Mouse (Mus musculus) neural tube, embryonic 11.5 days (tissue): ENCODE measurements around the gene Gm5105. TPM values are rescaled to one million over a fixed set of nuclear protein-coding genes. Genes with fewer than 3 reads are reported as not detected.

Source experiments
- ATAC-seq: fragments of 200-750 bp; cut with Nextera tagmentation; 2 replicates; pipeline ENCODE4 v1.8.0; 2017; ENCODE audit warnings: moderate number of reproducible peaks, mild to moderate bottlenecking, moderate TSS enrichment, moderate library complexity; ENCODE audit not compliant: insufficient read depth, low FRiP score, low TSS enrichment
- DNase-seq: peaks from one replicate; pipeline ENCODE4 v3.0.0-alpha.2; 2015; ENCODE audit warnings: low spot score
- H3K27ac ChIP-seq: fragments of 300-500 bp; sonication (generic); 2 replicates; pipeline ENCODE4 v1.5.1; 2014; ENCODE audit warnings: low read depth, mild to moderate bottlenecking, low read length
- H3K27me3 ChIP-seq: fragments of 300-500 bp; sonication (generic); 2 replicates; pipeline ENCODE4 v1.6.1; 2014; ENCODE audit warnings: mild to moderate bottlenecking, low read length, mixed read lengths; ENCODE audit not compliant: control insufficient read depth, insufficient read depth
- H3K36me3 ChIP-seq: fragments of 300-500 bp; sonication (generic); 2 replicates; pipeline ENCODE4 v1.6.1; 2014; ENCODE audit warnings: mild to moderate bottlenecking, low read length, moderate library complexity, mixed read lengths; ENCODE audit not compliant: control insufficient read depth, insufficient read depth
- H3K4me1 ChIP-seq: fragments of 300-500 bp; sonication (generic); 2 replicates; pipeline ENCODE4 v1.6.1; 2014; ENCODE audit warnings: low read length, mixed read lengths; ENCODE audit not compliant: control insufficient read depth, insufficient read depth
- H3K4me2 ChIP-seq: fragments of 300-500 bp; sonication (generic); 2 replicates; pipeline ENCODE4 v1.6.1; 2014; ENCODE audit warnings: low read depth, mild to moderate bottlenecking, moderate library complexity
- H3K4me3 ChIP-seq: fragments of 300-500 bp; sonication (generic); 2 replicates; pipeline ENCODE4 v1.5.1; 2014; ENCODE audit warnings: low read depth, low read length
- H3K9ac ChIP-seq: fragments of 300-500 bp; sonication (generic); 2 replicates; pipeline ENCODE4 v1.6.1; 2014; ENCODE audit warnings: mild to moderate bottlenecking, low read length
- H3K9me3 ChIP-seq: fragments of 300-500 bp; sonication (generic); 2 replicates; pipeline ENCODE4 v1.6.1; 2016; ENCODE audit warnings: low read length; ENCODE audit not compliant: control insufficient read depth
- whole genome bisulfite sequencing: fragments of 180-500 bp; shearing (Covaris S2); extraction: QIAGEN DNeasy Blood & Tissue Kit; methylation state at CpG from one replicate; pipeline ENCODE4 v1.1.7; 2014; 5-methylcytosine and 5-hydroxymethylcytosine counted together
- polyA plus RNA-seq: library from polyadenylated mRNA; unstranded; fragments of >200 nt; fragmentation: Nextera tagmentation; extraction: Ambion mirVana; gene quantifications from 2 replicates; pipeline ENCODE4 v1.2.1, GENCODE M21; 2014

The Gm5105 gene
- polyA plus RNA-seq, 1 experiment from 2014 or later = not detected

DNA sequence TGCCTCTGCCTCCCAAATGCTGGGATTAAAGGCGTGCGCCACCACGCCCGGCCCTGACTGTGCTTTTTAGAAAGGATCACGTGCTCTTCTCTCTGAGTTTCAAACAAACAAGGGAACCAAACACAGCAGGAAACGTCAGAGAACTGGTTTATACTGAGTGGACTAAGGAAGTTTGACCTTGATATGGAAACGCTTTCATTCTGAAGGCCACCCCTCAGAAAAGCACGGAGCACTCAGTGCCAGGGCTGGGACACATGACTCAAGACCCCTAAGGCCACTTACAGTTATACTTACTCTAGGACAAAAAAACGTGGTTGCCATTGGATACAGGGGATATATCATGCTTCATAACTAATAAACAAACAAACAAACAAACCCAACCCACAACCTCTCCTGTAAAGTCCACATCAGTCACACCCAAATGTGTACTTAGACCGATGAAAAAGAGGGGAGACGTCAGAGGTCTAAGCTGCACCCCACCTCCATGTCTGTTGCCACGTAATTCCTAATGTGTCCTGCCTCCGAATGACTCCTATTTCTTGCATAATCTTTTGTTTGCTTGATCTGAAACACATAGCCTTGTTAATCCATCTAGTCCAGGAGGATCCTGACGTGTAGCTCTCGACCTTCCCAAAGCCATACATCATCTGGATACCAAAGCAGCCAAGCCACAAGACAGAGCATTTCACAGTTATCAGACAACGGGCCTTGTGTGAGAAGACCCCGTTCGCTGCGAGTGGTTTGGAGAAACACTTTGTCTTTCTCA, 29.3 kb upstream of the Gm5105 start:
- DNase-seq (no peak), ATAC-seq (no peak)
- no peak overlapping the region for H3K4me2 ChIP-seq
- H3K36me3 ChIP-seq = no peaks in the 10 kb centered on the region
- no peak overlapping the region for H3K4me3 ChIP-seq
- H3K27ac ChIP-seq = no peak overlapping the region
- no peaks in the 10 kb centered on the region for H3K9me3 ChIP-seq
- H3K27me3 ChIP-seq = no peaks in the 10 kb centered on the region
- H3K9ac ChIP-seq = no peak overlapping the region
- H3K4me1 ChIP-seq = no peaks in the 10 kb centered on the region
- WGBS = 86% methylated on average over 19 of the region's 19 CpGs

DNA sequence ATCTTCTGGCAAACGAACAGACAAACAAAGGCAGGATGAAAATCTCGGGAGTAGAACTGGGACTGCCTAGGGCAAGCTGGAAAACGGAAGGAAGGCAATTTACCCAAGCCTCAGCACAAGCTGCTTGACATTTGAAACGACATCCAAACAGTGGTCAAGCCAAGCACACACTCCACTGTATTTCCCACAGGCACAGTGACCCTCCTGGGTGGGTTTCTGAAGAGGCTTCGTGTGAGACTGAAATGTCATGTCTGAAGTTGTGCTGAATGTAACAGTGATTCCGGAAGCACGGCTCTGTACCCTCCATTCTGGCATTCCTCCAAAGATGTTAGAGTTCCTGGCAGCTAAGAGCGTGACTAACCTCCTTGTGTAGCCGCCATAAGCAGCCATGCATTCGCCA, 28.5 kb upstream of the Gm5105 start:
- Histone ChIP-seq H3K9ac (no peak overlapping the region), H3K4me3 (no peak overlapping the region), H3K9me3 (no peaks in the 10 kb centered on the region), H3K4me1 (no peaks in the 10 kb centered on the region), H3K4me2 (no peak overlapping the region), H3K27me3 (no peaks in the 10 kb centered on the region), H3K36me3 (no peaks in the 10 kb centered on the region), H3K27ac (no peak overlapping the region)
- no peak for ATAC-seq
- WGBS = 83% methylated on average over 10 of the region's 10 CpGs
- no peak for DNase-seq

DNA sequence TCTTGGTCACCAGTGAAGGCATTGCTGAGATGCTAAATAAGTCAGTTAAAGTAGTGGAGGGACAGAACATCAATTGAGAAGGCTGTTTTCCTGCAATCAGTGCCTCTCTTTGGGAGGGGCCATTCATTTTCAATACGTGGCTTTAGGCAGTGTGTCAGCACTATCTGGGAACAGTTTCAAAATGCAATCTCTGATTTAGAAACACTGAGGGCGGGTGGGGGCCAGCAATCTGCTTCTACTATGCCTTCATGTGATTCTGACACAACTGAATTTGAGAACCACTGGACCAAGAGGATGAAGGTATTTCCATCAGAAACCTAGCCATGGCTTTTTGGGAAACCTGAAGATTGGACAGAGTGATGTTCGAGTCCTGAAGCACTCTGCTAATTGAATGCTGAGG, 28.1 kb upstream of the Gm5105 start:
- ATAC-seq = no peak
- Histone ChIP-seq H3K9me3 (no peaks in the 10 kb centered on the region), H3K27me3 (no peaks in the 10 kb centered on the region), H3K4me2 (no peak overlapping the region), H3K4me1 (no peaks in the 10 kb centered on the region), H3K4me3 (no peak overlapping the region), H3K9ac (no peak overlapping the region), H3K36me3 (no peaks in the 10 kb centered on the region), H3K27ac (no peak overlapping the region)
- no peak for DNase-seq
- WGBS = 88% methylated on average over 3 of the region's 3 CpGs

DNA sequence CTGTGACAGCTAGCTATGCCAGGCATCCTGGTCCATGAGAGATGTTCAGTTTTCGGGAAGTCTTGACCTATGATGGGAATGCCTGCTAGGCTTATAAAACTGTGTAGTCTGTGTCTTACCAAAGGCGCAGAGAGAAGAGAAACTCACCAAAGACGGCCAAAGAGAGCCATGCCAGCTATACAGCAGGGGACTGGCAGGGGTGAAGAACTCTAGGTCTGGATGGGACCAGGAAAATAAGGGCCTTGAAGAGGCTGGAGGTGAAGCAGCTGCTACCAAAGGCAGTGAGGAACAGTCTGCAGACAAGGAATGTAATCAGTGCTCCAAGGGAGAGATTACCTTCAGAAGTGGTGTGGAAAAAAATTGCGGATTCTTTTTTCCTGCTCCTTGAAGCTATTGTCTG, 16.7 kb upstream of the Gm5105 start:
- DNase-seq = no peak
- WGBS = 85% methylated on average over 4 of the region's 4 CpGs

DNA sequence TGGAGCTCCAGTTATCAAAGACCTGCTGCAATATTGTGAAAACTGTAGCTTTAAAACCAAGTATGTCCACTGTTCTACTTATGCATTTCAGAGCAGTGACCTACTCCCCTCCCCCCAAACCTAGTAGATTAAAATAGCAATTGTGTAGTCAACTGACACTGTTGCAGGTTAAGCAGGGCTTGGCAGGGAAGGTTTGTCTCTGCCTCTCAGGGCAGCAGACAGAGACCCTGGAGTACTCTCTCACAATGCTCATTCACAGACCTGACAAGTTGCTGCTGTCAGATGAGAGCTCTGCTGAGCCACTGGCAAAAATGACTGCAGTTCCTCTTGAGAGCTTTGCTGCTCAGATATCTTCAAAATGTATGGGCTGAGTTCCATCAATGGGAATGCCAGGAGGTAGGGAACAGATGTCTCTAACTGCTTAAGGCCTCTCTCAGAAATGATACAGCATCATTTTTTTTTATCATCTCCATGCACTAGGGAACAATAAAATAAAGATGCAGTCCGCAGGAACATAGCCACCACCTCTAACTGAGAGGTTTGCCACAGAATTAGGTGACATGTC, 16.0 kb upstream of the Gm5105 start:
- ATAC-seq (no peak), DNase-seq (no peak)
- Histone ChIP-seq H3K36me3 (no peaks in the 10 kb centered on the region), H3K4me3 (no peak overlapping the region), H3K9me3 (no peaks in the 10 kb centered on the region), H3K9ac (no peak overlapping the region), H3K4me2 (no peak overlapping the region), H3K4me1 (no peaks in the 10 kb centered on the region), H3K27ac (no peak overlapping the region), H3K27me3 (no peaks in the 10 kb centered on the region)
- 84% methylated on average over 1 of the region's 1 CpGs for WGBS

More for the DNA sequence above, 16.7 kb upstream of the Gm5105 start:
- Histone ChIP-seq H3K4me3 (no peak overlapping the region), H3K9me3 (no peaks in the 10 kb centered on the region), H3K9ac (no peak overlapping the region), H3K27ac (no peak overlapping the region), H3K4me1 (no peaks in the 10 kb centered on the region), H3K27me3 (no peaks in the 10 kb centered on the region), H3K36me3 (no peaks in the 10 kb centered on the region), H3K4me2 (no peak overlapping the region)
- ATAC-seq = no peak

DNA sequence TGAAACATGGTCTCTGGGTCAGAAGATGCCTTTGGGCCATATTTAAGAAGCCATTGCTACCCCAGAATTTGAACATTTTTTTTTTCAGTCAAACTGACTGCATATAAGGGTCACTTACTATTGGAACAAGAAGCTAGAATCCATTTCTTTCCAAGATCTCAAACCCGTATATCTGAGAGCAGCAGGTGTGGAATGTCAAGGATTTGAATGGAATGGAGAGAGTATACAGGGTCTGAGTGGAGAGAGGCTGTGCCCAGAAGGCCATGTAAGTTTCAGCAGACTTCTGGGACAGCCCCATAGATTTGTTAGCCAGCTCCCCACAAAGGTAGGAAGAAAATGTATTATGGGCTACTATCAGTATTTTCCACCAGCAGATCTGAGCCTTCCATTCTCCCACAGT, 11.5 kb upstream of the Gm5105 start:
- no peak for DNase-seq
- H3K9me3 ChIP-seq = no peaks in the 10 kb centered on the region

DNA sequence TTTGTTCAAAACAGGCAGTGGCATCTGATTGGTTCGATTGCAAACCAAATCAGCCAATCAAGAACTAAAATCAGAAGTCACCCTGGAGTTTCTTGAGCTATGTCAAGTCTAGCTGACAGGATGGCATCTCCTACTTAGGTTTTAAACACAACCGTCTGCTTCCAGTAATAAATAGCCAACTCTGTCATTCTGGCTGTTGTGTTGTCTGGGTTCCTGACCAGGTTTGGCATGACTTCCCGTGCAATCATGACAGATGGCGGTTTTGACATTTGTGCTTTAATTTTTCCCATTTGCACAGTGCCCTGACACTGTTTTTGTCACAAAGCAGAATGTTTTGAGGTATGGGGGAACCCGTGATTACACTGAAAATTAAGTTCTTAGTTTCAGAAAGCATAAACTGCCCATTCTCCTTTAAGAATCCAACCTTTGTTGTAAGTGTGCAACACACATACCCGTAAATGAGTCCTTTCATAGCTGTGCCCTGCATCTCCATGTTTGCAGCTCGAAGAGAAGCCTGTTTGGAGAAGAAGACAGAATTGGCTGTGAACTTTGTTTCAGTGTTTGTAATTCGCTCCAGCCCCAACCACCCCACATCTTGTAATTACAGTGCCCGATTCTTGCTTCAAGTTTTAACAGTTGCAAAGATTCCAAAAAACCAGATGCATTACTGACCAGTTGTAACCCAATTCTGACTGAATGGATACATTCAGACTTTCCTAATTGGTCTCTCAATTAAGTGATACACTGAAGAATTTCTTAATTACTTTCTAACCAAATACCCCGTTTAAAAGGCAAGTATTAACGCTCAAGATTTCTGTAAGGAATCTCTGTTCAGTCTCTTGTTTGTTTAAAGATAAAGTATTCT, 10.5 kb upstream of the Gm5105 start:
- no peak for ATAC-seq
- H3K36me3 ChIP-seq = no peaks in the 10 kb centered on the region
- H3K4me2 ChIP-seq = no peak overlapping the region
- H3K4me1 ChIP-seq = no peaks in the 10 kb centered on the region
- 87% methylated on average over 11 of the region's 11 CpGs for WGBS
- H3K4me3 ChIP-seq = no peak overlapping the region
- no peak overlapping the region for H3K27ac ChIP-seq
- DNase-seq = no peak
- H3K9ac ChIP-seq = no peak overlapping the region
- H3K27me3 ChIP-seq = no peaks in the 10 kb centered on the region
- H3K9me3 ChIP-seq = no peaks in the 10 kb centered on the region

More for the DNA sequence above, 11.5 kb upstream of the Gm5105 start:
- H3K4me3 ChIP-seq = no peak overlapping the region
- no peaks in the 10 kb centered on the region for H3K27me3 ChIP-seq
- no peak overlapping the region for H3K9ac ChIP-seq
- H3K4me1 ChIP-seq = no peaks in the 10 kb centered on the region
- no peaks in the 10 kb centered on the region for H3K36me3 ChIP-seq
- no peak overlapping the region for H3K4me2 ChIP-seq
- no peak for ATAC-seq
- no peak overlapping the region for H3K27ac ChIP-seq
- 85% methylated on average over 1 of the region's 1 CpGs for WGBS

DNA sequence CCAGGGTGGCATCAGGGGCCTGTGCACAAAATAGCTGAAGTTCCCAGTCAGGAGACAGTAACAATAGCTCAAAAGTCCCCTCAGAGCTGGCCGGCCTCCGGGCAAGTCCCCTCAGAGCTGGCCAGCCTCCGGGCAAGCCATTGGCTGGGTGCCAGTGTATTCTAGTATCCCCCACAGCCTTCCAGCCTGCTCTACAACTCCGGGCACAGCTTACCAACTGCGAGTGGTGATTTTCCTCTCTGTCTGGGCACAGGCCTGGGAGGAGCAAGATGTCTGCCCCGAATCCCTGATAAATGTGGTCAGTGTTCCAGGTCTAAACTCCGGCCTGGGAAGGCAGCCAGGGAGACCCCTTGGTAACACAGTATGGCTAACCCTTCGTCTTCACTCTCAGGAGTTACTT, 8.0 kb upstream of the Gm5105 start:
- Histone ChIP-seq H3K27me3 (no peaks in the 10 kb centered on the region), H3K4me3 (no peak overlapping the region), H3K9ac (no peak overlapping the region), H3K4me2 (no peak overlapping the region), H3K36me3 (no peaks in the 10 kb centered on the region), H3K27ac (no peak overlapping the region), H3K4me1 (no peaks in the 10 kb centered on the region), H3K9me3 (no peaks in the 10 kb centered on the region)
- no peak for DNase-seq
- WGBS = 86% methylated on average over 8 of the region's 8 CpGs
- no peak; the same call in 1 of the 2 replicates for ATAC-seq
